Mouse (Mus musculus): ENCODE data around the gene Sbk1. TPM values are rescaled to one million over a fixed set of nuclear protein-coding genes. Genes with fewer than 3 reads are reported as not detected.
"Not testable (repeated sequence)": the region's sequence is repeated elsewhere in the genome, so short reads cannot be mapped to it uniquely, and the experiment has no call there.

Gene Sbk1
- polyA plus RNA-seq, 1 experiment from 2014 or later: 4.2 TPM

DNA sequence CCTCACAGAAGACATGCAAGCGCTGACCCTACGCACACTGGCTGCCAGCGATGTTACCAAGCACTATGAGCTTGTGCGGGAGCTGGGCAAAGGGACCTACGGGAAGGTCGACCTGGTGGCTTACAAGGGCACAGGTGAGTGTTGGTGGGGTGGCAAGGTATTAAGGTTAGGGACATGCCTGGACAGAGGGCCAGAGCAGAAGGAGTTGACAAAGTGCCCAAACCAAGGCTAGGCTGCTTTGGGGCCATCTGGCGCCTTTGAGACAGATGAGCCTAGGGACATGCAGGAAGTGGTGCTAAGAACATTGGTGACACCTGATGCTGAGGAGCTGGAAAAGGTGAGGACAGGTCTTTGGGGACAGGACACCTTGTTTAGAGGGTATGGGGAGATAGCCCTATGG lies 17.5 kb downstream of the Sbk1 start:
- Histone ChIP-seq H3K4me3 (no peak overlapping the region), H3K4me1 (peaks cover 17% of the 10 kb centered on the region; the same call in 1 of the 2 replicates), H3K4me2 (no peak overlapping the region), H3K36me3 (peaks cover 12% of the 10 kb centered on the region), H3K27me3 (replicated peaks) (peaks cover 59% of the 10 kb centered on the region), H3K27ac (no peak overlapping the region), H3K9me3 (replicated peaks) (no peaks in the 10 kb centered on the region), H3K9ac (no peak overlapping the region)
- no peak for ATAC-seq
- WGBS (ENCODE audit: insufficient replicate concordance): 77% methylated on average over 7 of the region's 7 CpGs

DNA sequence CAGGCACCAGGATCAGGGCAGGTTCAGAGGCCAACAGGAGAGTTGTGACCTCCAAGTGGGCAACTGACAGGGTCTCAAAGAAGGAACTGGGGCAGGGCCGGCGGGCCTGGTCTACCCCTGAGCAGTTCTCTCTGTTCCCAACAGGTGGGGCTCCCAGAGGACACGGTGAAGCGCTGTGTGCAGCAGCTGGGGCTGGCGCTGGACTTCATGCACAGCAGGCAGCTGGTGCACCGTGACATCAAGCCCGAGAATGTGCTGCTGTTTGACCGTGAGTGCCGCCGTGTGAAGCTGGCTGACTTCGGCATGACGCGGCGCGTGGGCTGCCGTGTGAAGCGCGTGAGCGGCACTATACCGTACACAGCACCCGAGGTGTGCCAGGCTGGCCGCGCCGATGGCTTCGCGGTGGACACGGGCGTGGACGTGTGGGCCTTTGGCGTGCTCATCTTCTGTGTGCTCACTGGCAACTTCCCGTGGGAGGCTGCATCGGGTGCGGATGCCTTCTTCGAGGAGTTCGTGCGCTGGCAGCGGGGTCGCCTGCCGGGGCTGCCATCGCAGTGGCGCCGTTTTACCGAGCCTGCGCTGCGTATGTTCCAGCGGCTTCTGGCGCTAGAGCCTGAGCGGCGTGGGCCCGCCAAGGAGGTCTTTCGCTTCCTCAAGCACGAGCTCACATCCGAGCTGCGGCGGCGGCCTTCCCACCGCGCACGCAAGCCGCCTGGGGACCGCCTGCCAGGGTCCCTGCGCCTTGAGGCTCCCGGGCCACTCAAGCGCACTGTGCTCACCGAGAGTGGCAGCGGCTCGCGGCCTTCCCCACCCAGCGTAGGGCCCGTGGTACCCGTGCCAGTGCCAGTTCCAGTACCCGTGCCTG lies 19.5 kb downstream of the Sbk1 start:
- H3K4me1 ChIP-seq: peaks cover 8% of the 10 kb centered on the region; the same call in 1 of the 2 replicates
- peaks cover 12% of the 10 kb centered on the region for H3K36me3 ChIP-seq
- H3K4me2 ChIP-seq: no peak overlapping the region
- H3K9ac ChIP-seq: no peak overlapping the region
- H3K27ac ChIP-seq: no peak overlapping the region
- ATAC-seq: no peak
- H3K4me3 ChIP-seq: no peak overlapping the region
- peaks cover 59% of the 10 kb centered on the region for H3K27me3 ChIP-seq (replicated peaks)
- 36% methylated on average over 72 of the region's 72 CpGs for WGBS (ENCODE audit: insufficient replicate concordance)
- H3K9me3 ChIP-seq (replicated peaks): no peaks in the 10 kb centered on the region

DNA sequence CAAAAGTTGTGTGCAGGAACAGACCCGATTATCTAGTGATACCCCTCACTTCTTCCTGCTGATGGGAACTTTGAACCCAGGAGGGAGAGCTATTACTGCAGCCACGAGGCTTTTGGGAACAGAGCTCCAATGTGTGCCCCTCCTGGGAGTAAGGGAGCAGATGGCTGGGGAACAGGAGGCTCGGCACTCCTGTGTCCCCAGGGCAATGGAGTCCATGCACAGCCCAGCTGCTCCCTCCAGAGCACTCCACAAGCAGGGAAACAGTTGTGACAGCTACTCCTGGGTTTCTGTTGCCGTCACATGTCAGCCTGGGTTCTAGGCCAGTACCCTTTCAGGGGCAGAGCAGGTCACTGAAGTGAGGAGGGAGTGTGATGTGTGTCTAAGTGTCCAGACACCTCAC lies 20.7 kb downstream of the Sbk1 start:
- Histone ChIP-seq H3K4me3 (no peak overlapping the region), H3K27me3 (replicated peaks) (peaks cover 52% of the 10 kb centered on the region), H3K27ac (no peak overlapping the region), H3K36me3 (peaks cover 12% of the 10 kb centered on the region), H3K4me2 (no peak overlapping the region), H3K9me3 (replicated peaks) (no peaks in the 10 kb centered on the region), H3K9ac (no peak overlapping the region), H3K4me1 (0 out of 2 replicates have a peak, but pooled peaks cover 2% of the 10 kb centered on the region)
- 55% methylated on average over 4 of the region's 4 CpGs for WGBS (ENCODE audit: insufficient replicate concordance)
- ATAC-seq: no peak

DNA sequence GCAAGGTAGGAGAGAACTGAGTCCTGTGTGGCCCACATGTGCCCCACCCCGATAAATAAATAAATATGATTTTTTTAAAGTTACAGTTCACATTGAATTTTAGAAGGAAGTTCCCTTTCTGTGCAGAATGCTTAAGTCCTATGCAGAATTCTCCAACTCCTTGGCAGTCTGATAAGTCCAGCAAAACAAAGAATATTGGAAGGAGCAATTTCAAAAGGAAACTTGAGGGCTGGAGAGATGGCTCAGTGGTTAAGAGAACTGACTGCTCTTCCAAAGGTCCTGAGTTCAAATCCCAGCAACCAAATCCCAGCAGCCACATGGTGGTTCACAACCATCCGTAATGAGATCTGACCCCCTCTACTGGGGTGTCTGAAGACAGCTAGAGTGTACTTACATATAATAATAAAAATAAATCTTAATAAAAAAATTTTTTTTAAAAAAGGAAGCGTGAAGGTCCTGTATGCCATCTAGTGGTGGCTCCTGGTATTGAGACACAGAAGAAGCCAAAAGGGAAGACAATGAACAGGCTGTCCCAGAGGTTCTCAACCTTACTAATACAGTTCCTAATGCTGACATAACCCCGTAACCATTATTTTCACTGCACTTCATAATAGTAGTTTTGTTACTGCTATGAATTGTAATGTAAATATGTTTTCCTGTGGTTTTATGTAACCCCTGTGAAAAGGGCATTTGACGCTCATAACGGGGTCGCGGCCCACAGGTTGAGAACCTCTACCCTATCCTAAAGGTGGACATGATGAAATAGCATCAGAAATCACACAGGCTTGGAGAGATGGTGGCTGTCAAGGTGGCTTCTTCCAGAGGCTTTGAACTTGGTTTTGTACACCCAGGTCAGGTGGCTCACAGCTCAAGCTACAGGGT lies 25.4 kb downstream of the Sbk1 start:
- Histone ChIP-seq H3K9ac (no peak overlapping the region), H3K27me3 (replicated peaks) (peaks cover 18% of the 10 kb centered on the region), H3K27ac (no peak overlapping the region), H3K9me3 (replicated peaks) (no peaks in the 10 kb centered on the region), H3K36me3 (no peaks in the 10 kb centered on the region), H3K4me3 (no peak overlapping the region), H3K4me2 (no peak overlapping the region), H3K4me1 (no peaks in the 10 kb centered on the region)
- no peak for ATAC-seq
- WGBS (ENCODE audit: insufficient replicate concordance): 57% methylated on average over 8 of the region's 8 CpGs

DNA sequence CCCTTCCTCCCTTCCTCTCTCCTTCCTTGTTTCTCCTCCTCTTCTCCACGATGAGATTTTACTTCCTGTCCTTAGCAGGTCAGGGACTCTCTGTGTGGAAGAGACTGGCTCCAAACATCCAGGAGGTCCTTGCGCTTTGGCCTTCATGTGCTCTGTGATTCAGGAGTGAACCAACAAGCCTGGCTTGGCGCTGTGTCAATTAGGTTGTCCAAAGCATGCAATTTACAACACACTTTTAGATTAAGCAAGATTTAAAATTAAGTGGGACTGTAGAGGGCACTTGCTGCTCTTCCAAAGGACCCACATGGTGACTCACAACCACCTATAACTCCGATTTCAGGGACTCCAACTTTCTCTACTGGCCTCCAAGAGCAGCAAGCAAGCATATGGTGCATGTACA lies 26.4 kb downstream of the Sbk1 start:
- H3K36me3 ChIP-seq: no peaks in the 10 kb centered on the region
- ATAC-seq: no peak
- H3K9me3 ChIP-seq (replicated peaks): no peaks in the 10 kb centered on the region
- no peak overlapping the region for H3K4me2 ChIP-seq
- 53% methylated on average over 4 of the region's 4 CpGs for WGBS (ENCODE audit: insufficient replicate concordance)
- H3K27ac ChIP-seq: no peak overlapping the region
- H3K4me3 ChIP-seq: no peak overlapping the region
- no peak overlapping the region for H3K9ac ChIP-seq
- H3K27me3 ChIP-seq (replicated peaks): peaks cover 7% of the 10 kb centered on the region
- no peaks in the 10 kb centered on the region for H3K4me1 ChIP-seq

DNA sequence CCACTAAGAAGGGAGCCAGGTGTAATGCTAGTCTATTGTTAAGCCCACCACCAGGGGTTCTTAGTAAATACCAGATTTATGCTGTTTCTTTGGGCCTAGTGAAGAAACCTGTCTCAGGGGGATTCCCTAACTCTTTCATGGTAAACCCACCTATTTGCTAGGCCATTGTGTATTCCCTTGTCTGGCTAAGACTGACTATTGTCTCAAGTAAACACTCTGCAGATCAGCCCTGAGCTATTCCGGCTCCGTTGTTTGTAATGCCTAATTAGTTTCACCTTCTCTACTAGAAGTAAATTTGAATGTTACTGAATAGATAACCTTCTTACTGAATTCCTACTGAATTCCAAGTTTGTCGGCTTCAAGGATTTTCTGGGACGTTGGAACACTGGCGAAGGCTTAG lies 29.4 kb downstream of the Sbk1 start:
- not testable (repeated sequence) for H3K27me3 ChIP-seq (replicated peaks); H3K4me2 ChIP-seq; ATAC-seq; H3K9ac ChIP-seq; H3K27ac ChIP-seq; H3K36me3 ChIP-seq; H3K9me3 ChIP-seq (replicated peaks); H3K4me3 ChIP-seq; H3K4me1 ChIP-seq
- whole genome bisulfite sequencing (ENCODE audit: insufficient replicate concordance): 70% methylated on average over 5 of the region's 5 CpGs

DNA sequence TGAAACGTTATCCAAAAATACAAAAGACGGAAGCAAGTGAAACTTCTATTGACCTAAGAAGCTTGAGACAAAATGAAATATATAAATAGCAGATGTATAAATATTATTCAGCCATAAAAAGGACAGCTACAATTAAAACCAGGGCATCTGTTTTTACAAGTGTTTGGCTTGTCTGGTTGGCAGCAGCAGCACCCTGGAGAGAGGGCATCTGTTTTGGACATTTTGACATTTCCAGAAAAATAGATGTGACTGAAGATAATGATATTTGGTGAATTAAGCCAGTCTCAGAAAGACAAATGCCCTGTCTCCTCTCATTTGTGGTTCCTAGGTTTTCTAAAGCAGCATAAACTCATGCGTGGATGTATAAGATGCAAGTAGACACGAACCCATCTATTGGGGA lies 39.4 kb downstream of the Sbk1 start:
- Histone ChIP-seq H3K36me3 (no peaks in the 10 kb centered on the region), H3K9ac (no peak overlapping the region), H3K9me3 (replicated peaks) (no peaks in the 10 kb centered on the region), H3K4me3 (no peak overlapping the region), H3K27me3 (replicated peaks) (no peaks in the 10 kb centered on the region), H3K27ac (no peak overlapping the region), H3K4me2 (no peak overlapping the region), H3K4me1 (no peaks in the 10 kb centered on the region)
- whole genome bisulfite sequencing (ENCODE audit: insufficient replicate concordance): 75% methylated on average over 4 of the region's 4 CpGs
- no peak for ATAC-seq

DNA sequence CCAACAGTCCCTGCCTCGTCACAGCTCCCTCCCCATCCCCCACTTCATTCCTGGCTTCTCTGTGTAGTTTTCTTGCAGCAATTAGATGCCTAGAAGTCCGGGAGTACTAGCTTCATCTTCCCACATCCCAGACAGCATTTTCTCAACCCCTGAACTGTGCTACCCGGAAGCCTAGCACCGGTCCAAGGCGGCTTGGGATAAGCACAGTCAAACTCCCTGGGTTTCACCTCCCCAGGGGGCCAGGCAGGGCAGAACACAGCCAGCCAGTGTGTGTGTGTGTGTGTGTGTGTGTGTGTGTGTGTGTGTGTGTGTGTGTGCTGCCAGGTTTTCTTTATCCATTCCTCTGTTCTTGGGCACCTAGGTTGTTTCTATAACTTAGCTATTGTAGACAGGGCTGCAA lies 40.9 kb downstream of the Sbk1 start:
- Histone ChIP-seq H3K36me3 (no peaks in the 10 kb centered on the region), H3K9me3 (replicated peaks) (no peaks in the 10 kb centered on the region), H3K4me3 (no peak overlapping the region), H3K4me2 (no peak overlapping the region), H3K27ac (no peak overlapping the region), H3K4me1 (no peaks in the 10 kb centered on the region), H3K27me3 (replicated peaks) (no peaks in the 10 kb centered on the region), H3K9ac (no peak overlapping the region)
- ATAC-seq: no peak
- WGBS (ENCODE audit: insufficient replicate concordance): 45% methylated on average over 5 of the region's 5 CpGs

DNA sequence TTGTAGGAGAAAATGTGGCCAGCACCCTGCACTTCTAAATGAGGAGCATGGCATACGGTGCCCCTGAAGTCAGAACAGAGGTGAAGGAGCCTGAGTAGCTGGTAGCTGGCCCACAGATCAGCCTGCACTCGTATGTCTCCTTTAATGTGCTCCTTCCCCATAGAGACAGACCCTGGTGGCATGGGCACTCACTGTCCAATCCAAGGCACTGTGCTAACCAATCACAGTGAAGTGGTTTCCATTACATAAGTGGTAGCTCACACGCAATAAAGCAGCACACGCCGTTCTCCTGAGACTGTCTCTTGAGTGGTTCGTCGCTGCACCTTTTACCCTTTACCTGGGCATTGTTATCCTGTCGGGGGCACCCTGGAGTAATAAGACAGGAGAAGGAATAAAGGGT lies 41.9 kb downstream of the Sbk1 start:
- H3K9ac ChIP-seq: no peak overlapping the region
- ATAC-seq: no peak
- no peaks in the 10 kb centered on the region for H3K4me1 ChIP-seq
- no peaks in the 10 kb centered on the region for H3K36me3 ChIP-seq
- H3K4me2 ChIP-seq: no peak overlapping the region
- H3K4me3 ChIP-seq: no peak overlapping the region
- H3K27me3 ChIP-seq (replicated peaks): no peaks in the 10 kb centered on the region
- H3K9me3 ChIP-seq (replicated peaks): no peaks in the 10 kb centered on the region
- 70% methylated on average over 8 of the region's 8 CpGs for WGBS (ENCODE audit: insufficient replicate concordance)
- no peak overlapping the region for H3K27ac ChIP-seq

DNA sequence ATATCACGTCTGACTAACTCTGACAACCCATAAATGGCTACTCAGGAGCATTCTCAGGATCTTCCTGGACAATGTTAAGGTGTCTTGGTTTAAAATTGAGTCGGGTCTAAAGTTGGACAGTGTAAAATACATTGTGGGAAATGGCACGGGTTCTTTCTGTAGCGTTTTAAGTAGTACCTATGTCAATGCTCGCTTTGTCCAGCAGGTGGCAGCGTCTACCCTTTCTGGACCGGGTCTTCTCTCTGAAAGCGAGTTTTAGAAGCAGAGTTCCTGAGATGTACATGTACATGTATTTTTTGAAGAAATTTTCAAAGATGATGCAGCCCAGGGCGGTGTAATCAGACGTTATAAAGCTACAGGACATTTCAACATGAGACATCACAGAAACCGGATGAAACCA lies 51.3 kb downstream of the Sbk1 start:
- Histone ChIP-seq H3K36me3 (no peaks in the 10 kb centered on the region), H3K4me1 (no peaks in the 10 kb centered on the region), H3K9me3 (replicated peaks) (no peaks in the 10 kb centered on the region), H3K27ac (no peak overlapping the region), H3K4me3 (no peak overlapping the region), H3K4me2 (no peak overlapping the region), H3K27me3 (replicated peaks) (peaks cover 21% of the 10 kb centered on the region), H3K9ac (no peak overlapping the region)
- ATAC-seq: no peak
- 8% methylated on average over 11 of the region's 11 CpGs for WGBS (ENCODE audit: insufficient replicate concordance)

DNA sequence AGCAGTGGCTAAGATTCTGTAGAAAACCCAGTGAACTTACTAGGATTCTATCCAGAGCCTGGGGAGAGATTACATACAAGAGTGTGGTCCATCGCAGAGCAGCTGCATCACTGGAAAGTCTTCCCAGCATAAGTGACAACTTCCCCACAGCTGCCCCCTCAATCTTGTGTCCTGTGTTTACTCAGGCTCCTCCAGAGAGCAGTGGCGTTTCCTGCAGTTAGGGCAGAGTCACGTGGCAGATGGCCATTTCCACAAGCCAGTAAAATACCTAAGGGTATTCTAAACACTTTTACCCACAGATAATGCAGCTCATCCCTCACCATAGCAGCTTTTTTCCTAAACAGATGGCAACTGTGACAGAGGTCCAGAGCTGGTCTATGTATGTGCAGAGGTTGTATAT lies 52.4 kb downstream of the Sbk1 start:
- no peak for ATAC-seq
- Histone ChIP-seq H3K4me1 (no peaks in the 10 kb centered on the region), H3K27me3 (replicated peaks) (peaks cover 21% of the 10 kb centered on the region), H3K4me3 (no peak overlapping the region), H3K4me2 (no peak overlapping the region), H3K36me3 (no peaks in the 10 kb centered on the region), H3K9me3 (replicated peaks) (no peaks in the 10 kb centered on the region), H3K9ac (no peak overlapping the region), H3K27ac (no peak overlapping the region)
- 9% methylated on average over 3 of the region's 3 CpGs for WGBS (ENCODE audit: insufficient replicate concordance)

DNA sequence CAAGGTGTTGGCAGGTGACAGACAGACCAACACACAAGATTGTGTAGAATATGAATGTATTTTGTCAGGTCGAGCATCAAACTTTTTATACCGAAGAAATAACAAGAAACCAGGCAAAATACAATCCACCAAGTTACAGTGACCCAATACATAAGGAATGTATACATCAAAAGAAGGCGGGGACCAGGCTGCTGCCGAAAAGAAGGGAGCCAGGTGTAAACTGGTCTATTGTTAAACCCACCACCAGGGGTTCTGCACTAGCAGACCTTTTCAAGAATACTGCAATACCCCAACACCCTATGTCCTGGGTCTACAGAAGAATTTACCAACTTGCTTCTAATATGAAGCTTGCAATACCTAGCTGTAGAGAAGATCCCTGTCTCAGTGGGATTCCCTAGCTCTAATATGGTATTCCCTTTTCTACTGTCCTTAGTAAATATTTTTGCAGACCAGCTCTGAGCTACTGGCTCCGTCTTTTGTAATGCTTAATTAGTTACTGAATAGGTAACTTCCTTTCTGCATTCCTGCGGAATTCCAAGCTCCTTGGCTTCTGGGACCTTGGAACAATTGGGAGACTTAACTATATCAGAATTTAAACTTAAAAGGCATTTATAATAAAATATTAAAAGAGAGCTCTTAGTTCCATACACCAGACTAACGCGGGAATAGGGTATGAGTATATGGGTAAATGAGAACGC lies 53.3 kb downstream of the Sbk1 start:
- ATAC-seq; H3K9ac ChIP-seq; H3K4me2 ChIP-seq; H3K9me3 ChIP-seq (replicated peaks); H3K4me1 ChIP-seq; H3K4me3 ChIP-seq; H3K27ac ChIP-seq; H3K36me3 ChIP-seq: not testable (repeated sequence)
- WGBS (ENCODE audit: insufficient replicate concordance): 34% methylated on average over 9 of the region's 9 CpGs
- peaks cover 21% of the 10 kb centered on the region for H3K27me3 ChIP-seq (replicated peaks)

All from liver, embryonic 12.5 days (tissue).